Mouse (Mus musculus): ENCODE data around the gene Gas2l2.

DNA sequence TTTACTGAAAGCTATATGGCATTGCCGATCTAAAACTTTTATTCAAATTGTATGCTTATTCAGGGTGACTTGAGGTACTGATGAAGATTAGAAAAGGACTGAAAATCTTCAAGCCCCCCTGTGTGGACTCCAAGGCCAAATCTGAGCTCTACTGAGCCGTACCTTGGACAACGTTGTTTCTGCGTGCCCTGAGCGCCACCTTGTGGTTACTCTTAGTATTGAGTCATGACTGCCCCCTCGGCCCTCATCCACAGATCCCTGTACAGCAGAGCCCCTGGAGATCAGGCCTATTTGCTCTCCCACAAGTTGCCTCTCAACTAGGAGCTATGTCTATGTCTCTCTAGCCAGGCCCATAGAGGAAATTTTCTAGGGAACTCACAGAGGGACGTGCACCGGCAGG lies 4.6 kb downstream of the Gas2l2 start:
- TF ChIP-seq EP300 (IDR thresholded peaks at IDR 0.05; ENCODE audit: insufficient read depth, low read depth, low read length) (no peak), POLR2A (IDR thresholded peaks at IDR 0.05; ENCODE audit: insufficient read depth, low read length) (no peak)
